Mouse (Mus musculus) forebrain, embryonic 15.5 days (tissue): Measurements from ENCODE around the gene Rnase2b. TPM values are rescaled to one million over a fixed set of nuclear protein-coding genes. Genes with fewer than 3 reads are reported as not detected.
"Not testable (repeated sequence)": the region's sequence is repeated elsewhere in the genome, so short reads cannot be mapped to it uniquely, and the experiment has no call there.

Source experiments
- ATAC-seq: fragments of 200-750 bp; cut with Nextera tagmentation; replicated peaks from 2 replicates; pipeline ENCODE4 v1.8.0; 2017; ENCODE audit warnings: mild to moderate bottlenecking, moderate TSS enrichment, moderate library complexity
- H3K27ac ChIP-seq: fragments of 300-500 bp; sonication (generic); replicated peaks from 2 replicates; pipeline ENCODE4 v1.5.1; 2015; ENCODE audit warnings: mild to moderate bottlenecking, inconsistent platforms
- H3K27me3 ChIP-seq: fragments of 300-500 bp; sonication (generic); 2 replicates; pipeline ENCODE4 v1.6.1; 2015; ENCODE audit warnings: inconsistent platforms
- H3K36me3 ChIP-seq: fragments of 300-500 bp; sonication (generic); 2 replicates; pipeline ENCODE4 v1.6.1; 2015; ENCODE audit warnings: mild to moderate bottlenecking, inconsistent platforms
- H3K4me1 ChIP-seq: fragments of 300-500 bp; sonication (generic); 2 replicates; pipeline ENCODE4 v1.6.1; 2015; ENCODE audit warnings: inconsistent platforms
- H3K4me2 ChIP-seq: fragments of 300-500 bp; sonication (generic); replicated peaks from 2 replicates; pipeline ENCODE4 v1.6.1; 2015; ENCODE audit warnings: mild to moderate bottlenecking, inconsistent platforms
- H3K4me3 ChIP-seq: fragments of 300-500 bp; sonication (generic); 2 replicates; pipeline ENCODE4 v1.5.1; 2015; ENCODE audit warnings: mild to moderate bottlenecking, inconsistent platforms
- H3K9ac ChIP-seq: fragments of 300-500 bp; sonication (generic); replicated peaks from 2 replicates; pipeline ENCODE4 v1.6.1; 2015; ENCODE audit warnings: mild to moderate bottlenecking, inconsistent platforms
- H3K9me3 ChIP-seq: fragments of 300-500 bp; sonication (generic); 2 replicates; pipeline ENCODE4 v1.6.1; 2016; ENCODE audit warnings: inconsistent platforms
- WGBS: fragments of 180-500 bp; shearing (Covaris S2); methylation state at CpG from one replicate; pipeline ENCODE4 v1.1.7; 2015; ENCODE audit warnings: mixed read lengths; 5-methylcytosine and 5-hydroxymethylcytosine counted together
- polyA plus RNA-seq: library from polyadenylated mRNA; unstranded; fragments of >200 nt; fragmentation: Nextera tagmentation; extraction: Ambion mirVana; gene quantifications from 2 replicates; pipeline ENCODE4 v1.2.1, GENCODE M21; 2015

Gene Rnase2b
- polyA plus RNA-seq, result not detected in 2 replicates

DNA sequence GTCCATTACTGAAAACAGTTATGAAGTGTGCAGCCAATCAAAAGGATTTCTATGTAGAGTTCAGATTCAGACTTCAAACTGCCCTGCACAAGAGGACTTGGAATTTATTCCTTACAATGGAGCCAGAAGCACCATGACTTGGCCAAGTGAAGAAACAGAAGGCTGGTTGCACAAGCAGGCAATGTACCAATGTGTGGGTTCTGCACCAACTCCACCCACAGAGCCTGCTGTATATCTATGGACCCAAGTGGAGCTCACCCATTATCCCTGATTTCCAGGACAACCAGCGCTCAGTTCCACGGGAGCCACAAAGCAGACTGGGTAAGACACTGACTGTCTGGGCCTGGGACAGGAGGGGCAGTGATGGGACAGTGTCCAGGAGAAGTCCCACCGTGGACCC lies at the start of gene Rnase2b:
Rnase2b (plus strand) TSS at position 285 of the 400 bp plus-strand sequence.
- not testable (repeated sequence) for ATAC-seq, H3K4me3 ChIP-seq, H3K9ac ChIP-seq, H3K9me3 ChIP-seq, H3K36me3 ChIP-seq, H3K4me1 ChIP-seq, H3K27me3 ChIP-seq, H3K27ac ChIP-seq, H3K4me2 ChIP-seq
- WGBS, result 87% methylated on average over 3 of the region's 3 CpGs

DNA sequence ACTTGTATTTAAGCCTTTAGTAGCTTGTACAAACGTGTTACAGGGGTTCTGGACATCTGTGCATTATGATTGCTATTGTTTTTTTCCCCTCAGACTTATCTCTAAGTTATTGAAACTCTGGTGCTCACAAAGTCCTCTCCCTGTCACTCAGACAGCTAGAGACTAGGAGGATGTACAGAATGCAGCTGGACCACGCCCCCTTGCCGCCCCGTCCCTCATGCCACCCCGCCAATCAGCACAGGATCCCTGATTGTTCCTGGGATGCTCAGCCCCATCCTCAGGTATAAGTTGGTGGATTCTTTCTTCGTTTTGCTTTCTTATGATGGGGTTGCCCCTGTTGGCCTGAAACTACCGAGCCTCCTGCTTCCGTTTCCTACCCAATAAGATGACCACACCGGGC lies 48.6 kb upstream of the Rnase2b start:
- 34% methylated on average over 9 of the region's 9 CpGs for WGBS
- H3K9me3 ChIP-seq, result no peaks in the 10 kb centered on the region
- no peaks in the 10 kb centered on the region for H3K27me3 ChIP-seq
- H3K9ac ChIP-seq, result no peak overlapping the region
- H3K4me3 ChIP-seq, result no peak overlapping the region
- H3K36me3 ChIP-seq, result no peaks in the 10 kb centered on the region
- H3K27ac ChIP-seq, result no peak overlapping the region
- H3K4me1 ChIP-seq, result no peaks in the 10 kb centered on the region
- ATAC-seq, result no peak
- H3K4me2 ChIP-seq, result no peak overlapping the region

DNA sequence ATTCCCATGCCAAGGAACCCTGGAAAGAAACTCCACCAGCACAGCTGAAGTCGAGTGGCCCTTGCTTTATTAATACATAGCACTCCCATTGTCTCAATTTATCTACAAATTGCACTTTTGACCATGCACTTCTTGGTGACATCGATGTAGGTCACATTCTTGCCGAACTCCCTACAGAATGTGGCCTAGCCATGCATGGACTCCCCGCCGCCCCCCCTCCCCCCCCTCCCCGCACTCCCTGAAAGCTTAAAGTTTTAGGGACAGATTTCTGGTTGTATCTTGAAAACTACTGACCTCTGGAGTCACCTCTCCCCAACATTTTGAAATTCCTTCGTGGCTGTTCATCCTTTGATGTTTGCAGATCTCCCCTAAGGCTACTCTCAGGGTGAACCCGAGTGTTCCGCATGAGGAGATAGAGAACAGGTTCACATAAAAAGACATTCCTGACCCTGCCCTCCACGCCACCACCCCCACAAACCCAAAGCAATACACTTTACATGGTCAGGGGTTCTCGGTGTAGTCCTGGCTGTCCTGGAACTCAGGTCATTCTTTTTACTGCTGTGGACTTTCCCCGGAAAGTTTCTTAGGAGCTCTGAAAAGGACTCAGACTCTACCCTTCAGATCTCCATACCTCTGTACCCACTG lies 48.0 kb upstream of the Rnase2b start, which contains the start of gene Eddm3b:
Eddm3b (plus strand) TSS at position 511 of the 645 bp plus-strand sequence.
- WGBS, result 48% methylated on average over 12 of the region's 12 CpGs

DNA sequence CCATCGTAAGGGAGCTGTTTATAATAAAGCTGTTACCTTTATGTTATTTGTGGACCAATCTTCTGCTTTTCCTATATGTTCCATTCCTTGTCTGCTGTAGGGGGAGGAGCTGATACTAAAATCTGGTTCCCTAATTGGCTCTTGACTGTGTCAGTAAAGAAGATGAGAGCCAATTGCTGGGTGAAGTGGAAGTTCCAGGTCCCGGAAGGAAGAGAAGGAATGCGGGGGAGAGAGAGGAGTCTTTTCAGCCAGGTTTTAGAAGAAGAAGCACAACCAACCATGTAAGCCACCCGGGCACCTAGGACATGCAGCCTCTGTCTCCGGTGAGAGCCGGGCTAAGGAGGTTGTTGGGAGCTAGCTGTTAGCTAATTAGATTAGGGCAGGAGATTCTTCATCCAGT lies 36.4 kb upstream of the Rnase2b start:
- Histone ChIP-seq H3K9ac (no peak overlapping the region), H3K9me3 (0 out of 2 replicates have a peak, but pooled peaks cover 4% of the 10 kb centered on the region), H3K27me3 (no peaks in the 10 kb centered on the region), H3K4me1 (0 out of 2 replicates have a peak, but pooled peaks cover 3% of the 10 kb centered on the region), H3K27ac (no peak overlapping the region), H3K36me3 (no peaks in the 10 kb centered on the region), H3K4me3 (no peak overlapping the region), H3K4me2 (no peak overlapping the region)
- no peak for ATAC-seq
- 85% methylated on average over 6 of the region's 6 CpGs for WGBS

More for the DNA sequence above, 48.0 kb upstream of the Rnase2b start, which contains the start of gene Eddm3b:
- Histone ChIP-seq H3K4me2 (no peak within 1 kb of the TSS), H3K4me1 (no peaks in the 10 kb centered on the region), H3K4me3 (no peak within 1 kb of the TSS), H3K9me3 (no peaks in the 10 kb centered on the region), H3K9ac (no peak within 1 kb of the TSS), H3K36me3 (no peaks in the 10 kb centered on the region), H3K27me3 (no peaks in the 10 kb centered on the region), H3K27ac (no peak within 1 kb of the TSS)
- ATAC-seq, result no peak

DNA sequence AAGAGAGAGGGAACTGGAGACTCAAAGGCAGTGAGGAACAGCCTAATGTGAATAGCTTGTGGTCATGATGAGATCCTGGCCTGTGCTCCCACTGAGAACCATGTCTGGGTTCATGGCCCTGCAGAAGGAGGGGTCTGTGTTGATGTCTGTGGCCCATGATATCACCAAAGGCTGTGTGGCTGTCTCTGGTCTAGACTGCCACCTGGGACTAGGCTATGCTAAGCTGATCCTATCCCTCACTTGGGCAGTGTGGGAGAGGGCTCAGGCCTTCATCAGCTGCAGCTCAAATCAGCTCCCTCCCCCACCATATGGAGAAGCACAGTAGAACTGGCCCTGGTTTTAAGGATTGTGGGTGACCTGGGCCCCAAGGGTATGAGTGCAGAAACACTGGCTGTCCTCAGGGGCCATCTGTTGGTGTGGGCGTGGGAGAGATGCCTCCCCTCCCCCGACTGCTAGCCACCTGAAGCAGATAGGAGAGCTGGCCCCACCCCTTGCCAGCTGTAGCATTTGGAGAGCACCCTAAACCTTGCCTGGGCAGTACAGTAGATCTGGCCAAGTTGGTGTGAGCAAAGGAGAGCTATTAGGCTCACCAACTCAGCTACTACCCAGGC lies 34.3 kb upstream of the Rnase2b start:
- no peaks in the 10 kb centered on the region for H3K36me3 ChIP-seq
- H3K4me1 ChIP-seq, result no peaks in the 10 kb centered on the region
- ATAC-seq, result no peak
- H3K4me2 ChIP-seq, result no peak overlapping the region
- no peak overlapping the region for H3K9ac ChIP-seq
- no peak overlapping the region for H3K4me3 ChIP-seq
- 77% methylated on average over 2 of the region's 2 CpGs for WGBS
- H3K9me3 ChIP-seq, result 0 out of 2 replicates have a peak, but pooled peaks cover 4% of the 10 kb centered on the region
- no peaks in the 10 kb centered on the region for H3K27me3 ChIP-seq
- H3K27ac ChIP-seq, result no peak overlapping the region

DNA sequence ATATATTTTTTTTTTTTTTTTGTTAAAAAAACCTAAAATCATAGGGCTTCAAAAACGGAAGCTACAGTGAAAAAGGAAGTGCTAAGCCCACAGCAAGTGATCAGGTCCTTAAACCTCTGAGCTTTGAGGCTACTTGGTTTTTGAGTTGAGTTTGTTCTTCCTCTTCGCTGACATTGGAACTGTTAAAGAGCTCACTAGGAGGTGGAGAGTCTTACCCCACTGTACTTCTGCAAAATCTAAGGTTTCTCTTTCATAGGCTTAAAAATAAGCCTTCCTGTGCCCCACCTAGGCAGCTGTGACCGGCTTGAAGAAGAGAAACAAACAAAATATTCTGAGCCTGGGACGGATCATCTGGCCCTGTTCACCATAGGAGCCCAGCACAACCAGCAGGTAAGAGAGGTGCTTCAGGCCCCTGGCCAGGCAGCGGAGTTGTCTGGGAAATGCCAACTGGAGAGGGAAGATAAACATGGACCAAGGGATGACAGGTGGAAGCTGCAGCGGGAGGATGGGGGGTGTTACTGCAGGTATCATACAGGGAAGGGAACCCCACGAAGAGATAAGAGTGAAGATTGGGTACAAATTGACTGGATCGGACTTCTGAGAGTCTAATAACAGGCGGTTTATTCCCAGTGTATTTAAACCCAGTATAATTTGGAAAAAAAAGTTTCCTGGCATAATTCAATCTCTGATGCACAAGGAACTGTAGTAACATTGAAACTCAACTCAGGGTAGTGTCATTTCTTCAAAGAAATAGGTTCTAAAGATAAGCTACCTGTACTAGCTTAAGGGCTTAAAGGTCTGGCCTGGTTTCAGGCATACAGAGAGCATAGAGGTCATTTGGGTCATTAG lies 33.1 kb upstream of the Rnase2b start:
- WGBS, result 88% methylated on average over 9 of the region's 9 CpGs

DNA sequence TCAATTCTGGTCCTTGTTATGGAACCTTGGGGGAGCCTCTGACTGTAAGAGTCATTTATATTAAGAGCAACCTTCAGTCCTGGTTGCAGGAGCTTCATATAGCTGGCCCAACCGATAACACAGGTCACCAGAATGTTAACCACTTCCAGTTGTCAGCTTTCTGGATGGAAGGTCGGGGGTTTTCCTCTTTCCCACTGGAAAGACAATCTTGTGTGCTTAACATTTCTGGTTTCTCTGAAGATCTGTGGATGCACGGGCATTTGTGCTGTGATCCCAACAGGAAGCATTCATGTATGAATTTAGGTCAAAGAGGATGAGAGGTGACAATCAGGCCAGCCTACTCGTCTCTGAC lies 32.5 kb upstream of the Rnase2b start:
- no peak overlapping the region for H3K4me2 ChIP-seq
- 84% methylated on average over 4 of the region's 4 CpGs for WGBS
- no peak overlapping the region for H3K9ac ChIP-seq
- H3K27me3 ChIP-seq, result no peaks in the 10 kb centered on the region
- no peak for ATAC-seq
- H3K9me3 ChIP-seq, result 0 out of 2 replicates have a peak, but pooled peaks cover 4% of the 10 kb centered on the region
- no peaks in the 10 kb centered on the region for H3K36me3 ChIP-seq
- no peak overlapping the region for H3K4me3 ChIP-seq
- H3K27ac ChIP-seq, result no peak overlapping the region
- no peaks in the 10 kb centered on the region for H3K4me1 ChIP-seq

More for the DNA sequence above, 33.1 kb upstream of the Rnase2b start:
- no peaks in the 10 kb centered on the region for H3K36me3 ChIP-seq
- H3K27ac ChIP-seq, result no peak overlapping the region
- no peaks in the 10 kb centered on the region for H3K27me3 ChIP-seq
- no peaks in the 10 kb centered on the region for H3K4me1 ChIP-seq
- H3K4me3 ChIP-seq, result no peak overlapping the region
- H3K9ac ChIP-seq, result no peak overlapping the region
- H3K4me2 ChIP-seq, result no peak overlapping the region
- 0 out of 2 replicates have a peak, but pooled peaks cover 4% of the 10 kb centered on the region for H3K9me3 ChIP-seq
- no peak for ATAC-seq

DNA sequence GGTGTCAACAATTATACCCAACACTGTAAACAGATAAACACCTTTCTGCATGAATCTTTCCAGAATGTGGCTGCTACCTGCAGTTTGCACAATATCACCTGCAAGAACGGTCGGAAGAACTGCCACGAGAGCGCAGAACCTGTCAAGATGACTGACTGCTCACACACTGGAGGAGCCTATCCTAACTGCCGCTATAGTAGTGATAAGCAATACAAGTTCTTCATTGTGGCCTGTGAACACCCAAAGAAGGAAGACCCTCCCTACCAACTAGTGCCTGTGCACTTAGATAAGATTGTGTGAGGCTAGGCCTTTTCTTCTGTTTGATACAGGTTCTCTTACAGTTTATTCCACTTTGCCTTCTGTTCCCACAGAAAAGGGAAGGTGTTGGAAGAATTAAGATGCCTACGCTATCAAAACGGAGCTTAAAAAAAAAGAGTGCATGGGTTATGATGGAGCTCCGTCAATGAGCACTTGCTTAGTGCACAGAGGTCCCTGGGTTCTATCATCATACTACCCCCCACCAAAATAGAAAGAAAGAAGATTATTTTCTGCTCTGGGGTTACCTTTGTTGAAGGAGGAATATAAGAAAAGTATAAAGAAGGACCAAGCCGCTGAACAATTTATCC lies 31.6 kb upstream of the Rnase2b start:
- WGBS, result 92% methylated on average over 9 of the region's 9 CpGs
- ATAC-seq, result no peak
- no peak overlapping the region for H3K4me2 ChIP-seq
- 0 out of 2 replicates have a peak, but pooled peaks cover 4% of the 10 kb centered on the region for H3K9me3 ChIP-seq
- no peaks in the 10 kb centered on the region for H3K4me1 ChIP-seq
- H3K36me3 ChIP-seq, result no peaks in the 10 kb centered on the region
- H3K27me3 ChIP-seq, result no peaks in the 10 kb centered on the region
- no peak overlapping the region for H3K4me3 ChIP-seq
- no peak overlapping the region for H3K9ac ChIP-seq
- H3K27ac ChIP-seq, result no peak overlapping the region

DNA sequence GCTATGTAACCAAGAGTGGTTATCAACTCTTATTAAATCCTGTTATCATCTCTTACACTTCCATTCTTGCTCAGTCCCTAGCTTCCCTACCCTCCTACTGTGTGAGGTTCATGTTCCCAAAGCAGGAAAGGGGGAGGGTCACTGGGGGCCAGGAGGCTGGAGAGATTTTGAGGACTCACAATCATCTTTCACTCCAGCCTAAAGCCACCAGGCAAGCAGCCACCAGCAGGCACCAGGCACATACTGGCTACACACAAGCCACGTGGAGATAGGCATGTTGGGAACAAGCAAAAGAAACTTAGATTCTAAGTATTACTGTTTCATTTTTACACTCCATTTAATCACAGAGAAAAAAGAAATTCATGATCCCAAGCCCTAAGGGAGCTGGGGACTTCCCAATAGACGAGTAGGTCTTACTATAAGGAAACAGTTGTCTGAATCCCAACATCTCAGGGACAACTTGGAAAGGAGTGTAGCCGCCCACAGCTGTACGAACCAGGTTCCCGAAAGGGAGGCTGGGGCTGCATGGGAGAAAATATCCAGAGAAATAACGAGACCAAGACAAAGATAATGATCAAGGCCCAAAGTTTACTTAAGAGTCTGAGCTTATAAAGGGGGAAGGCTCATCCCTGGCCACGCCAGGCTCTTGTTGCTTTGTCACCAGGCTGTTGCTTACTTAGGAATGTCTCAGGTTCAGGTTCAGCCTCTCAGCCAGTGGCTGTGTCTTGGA lies 30.8 kb upstream of the Rnase2b start:
- Histone ChIP-seq H3K36me3 (no peaks in the 10 kb centered on the region), H3K27ac (no peak overlapping the region), H3K9me3 (no peaks in the 10 kb centered on the region), H3K4me2 (no peak overlapping the region), H3K27me3 (no peaks in the 10 kb centered on the region), H3K9ac (no peak overlapping the region), H3K4me3 (no peak overlapping the region), H3K4me1 (no peaks in the 10 kb centered on the region)
- 77% methylated on average over 7 of the region's 7 CpGs for WGBS
- ATAC-seq, result no peak

DNA sequence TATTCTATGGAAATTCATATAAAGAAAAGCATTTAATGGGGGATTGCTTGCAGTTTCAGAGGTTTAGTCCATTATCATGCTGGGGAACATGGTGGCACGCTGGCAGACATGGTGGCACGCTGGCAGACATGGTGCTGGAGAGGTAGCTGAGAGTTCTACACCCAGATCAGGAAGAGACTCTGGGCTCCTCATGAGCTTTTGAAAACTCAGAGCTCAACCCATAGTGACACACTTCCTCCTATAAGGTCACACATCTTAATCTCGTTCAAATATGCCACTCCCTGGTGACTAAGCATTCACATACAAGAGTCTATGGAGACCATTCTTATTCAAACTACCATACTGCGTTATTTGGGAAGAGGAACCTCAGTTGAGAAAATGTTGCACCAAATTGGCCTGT lies 29.7 kb upstream of the Rnase2b start:
- H3K27ac ChIP-seq, result no peak overlapping the region
- H3K9ac ChIP-seq, result no peak overlapping the region
- H3K4me2 ChIP-seq, result no peak overlapping the region
- H3K4me1 ChIP-seq, result no peaks in the 10 kb centered on the region
- no peaks in the 10 kb centered on the region for H3K9me3 ChIP-seq
- no peaks in the 10 kb centered on the region for H3K36me3 ChIP-seq
- no peak for ATAC-seq
- no peak overlapping the region for H3K4me3 ChIP-seq
- H3K27me3 ChIP-seq, result no peaks in the 10 kb centered on the region
- WGBS, result 96% methylated on average over 4 of the region's 4 CpGs

DNA sequence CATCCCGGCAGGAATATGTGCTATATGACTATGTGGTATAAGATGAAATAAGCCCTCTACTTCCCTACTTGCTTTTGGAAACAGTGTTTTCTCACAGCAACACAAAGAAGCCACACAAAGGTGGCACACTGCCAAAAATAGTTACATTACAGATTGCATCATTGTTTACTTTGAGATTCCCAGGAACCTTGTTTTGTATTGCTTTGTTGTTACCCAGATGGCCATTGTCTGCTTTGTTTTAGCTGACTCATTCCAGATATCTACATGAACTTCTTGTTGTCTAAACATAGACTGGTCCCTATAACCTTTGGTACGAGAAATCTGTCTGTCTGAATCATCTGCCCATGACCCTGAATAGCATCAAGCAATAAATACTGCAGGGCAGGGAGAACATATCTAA lies 21.7 kb upstream of the Rnase2b start:
- H3K27me3 ChIP-seq, result no peaks in the 10 kb centered on the region
- no peak overlapping the region for H3K9ac ChIP-seq
- H3K9me3 ChIP-seq, result no peaks in the 10 kb centered on the region
- H3K4me3 ChIP-seq, result no peak overlapping the region
- H3K36me3 ChIP-seq, result no peaks in the 10 kb centered on the region
- 67% methylated on average over 2 of the region's 2 CpGs for WGBS
- H3K4me1 ChIP-seq, result no peaks in the 10 kb centered on the region
- no peak overlapping the region for H3K27ac ChIP-seq
- no peak overlapping the region for H3K4me2 ChIP-seq
- ATAC-seq, result no peak
